Mouse (Mus musculus) heart, adult 2 months (tissue): ENCODE results near the gene Ticrr. TPM values are rescaled to one million over a fixed set of nuclear protein-coding genes. Genes with fewer than 3 reads are reported as not detected.

ENCODE experiments used
- DNase-seq, 2 experiments: peaks; one replicate each; pipeline ENCODE4 v3.0.0; 2021
- H3K27ac ChIP-seq: fragments of 200-600 bp; 2 replicates; pipeline ENCODE4 v1.8.1; 2022
- H3K27me3 ChIP-seq: fragments of 200-500 bp; 2 replicates; pipeline ENCODE4 v1.6.1; 2012; ENCODE audit warnings: mild to moderate bottlenecking, low read length, inconsistent platforms, mixed read lengths; ENCODE audit not compliant: control insufficient read depth, insufficient read depth
- H3K36me3 ChIP-seq: fragments of 200-500 bp; 2 replicates; pipeline ENCODE4 v1.6.1; 2012; ENCODE audit warnings: low read length, inconsistent platforms; ENCODE audit not compliant: control insufficient read depth, insufficient read depth
- H3K4me1 ChIP-seq: fragments of 200-500 bp; 2 replicates; pipeline ENCODE4 v1.6.1; 2011; ENCODE audit warnings: low read length; ENCODE audit not compliant: control insufficient read depth, insufficient read depth
- H3K4me3 ChIP-seq: fragments of 200-600 bp; 2 replicates; pipeline ENCODE4 v1.8.1; 2022
- H3K79me2 ChIP-seq: fragments of 200-500 bp; replicated peaks from 2 replicates; pipeline ENCODE4 v1.6.1; 2012; ENCODE audit warnings: mild to moderate bottlenecking, inconsistent platforms, low read length, moderate library complexity, mixed read lengths; ENCODE audit not compliant: control insufficient read depth, insufficient read depth
- H3K9ac ChIP-seq: fragments of 200-500 bp; 2 replicates; pipeline ENCODE4 v1.6.1; 2012; ENCODE audit warnings: low read depth, mild to moderate bottlenecking, control low read depth, inconsistent platforms, low read length, mixed read lengths
- CTCF ChIP-seq: fragments of 200-600 bp; IDR thresholded peaks from 2 replicates; pipeline ENCODE4 v1.8.1; 2022; ENCODE audit warnings: antibody characterized with exemption, mild to moderate bottlenecking, moderate library complexity
- EP300 ChIP-seq: fragments of 200-500 bp; IDR thresholded peaks from 2 replicates; pipeline ENCODE4 v1.6.1; 2011; ENCODE audit warnings: low read depth, low read length, control low read depth; ENCODE audit not compliant: insufficient read depth
- POLR2A ChIP-seq: fragments of 200-500 bp; IDR thresholded peaks from 2 replicates; pipeline ENCODE4 v1.6.1; 2011; ENCODE audit warnings: mild to moderate bottlenecking, low read depth, low read length, control low read depth; ENCODE audit not compliant: insufficient read depth
- WGBS: fragments of 180-500 bp; shearing (Covaris S2); methylation state at CpG from one replicate; pipeline ENCODE4 v1.1.7; 2018; 5-methylcytosine and 5-hydroxymethylcytosine counted together
- intact Hi-C: fragments of 180-260 bp; cut with DNase I; formaldehyde crosslinking; loops from one replicate; pipeline ENCODE4 v1.15.1; 2025
- polyA plus RNA-seq: library from polyadenylated mRNA; depleted of rRNA; stranded (reverse); fragments of >200 nt; gene quantifications from 2 replicates; pipeline ENCODE4 v1.2.3, GENCODE M21; 2012
- total RNA-seq, 2 experiments: library from RNA; stranded (reverse); gene quantifications; 2 replicates each; pipeline ENCODE4 v1.2.3; 2021

The Ticrr gene
- total and polyA plus RNA-seq, 3 experiments, result 0.03 to 0.09 TPM; not detected in 1

- intact Hi-C loops, result no loop called here
- no peak for TF ChIP-seq CTCF
- no peaks in the 10 kb centered on the region; the same call in 1 of the 2 replicates for H3K4me1 ChIP-seq
- WGBS, result 31% methylated on average over 8 of the region's 8 CpGs
- H3K4me3 ChIP-seq, result no peak overlapping the region
- H3K36me3 ChIP-seq, result no peaks in the 10 kb centered on the region
- DNase-seq, result peak; percentile 62 to 76
- H3K9ac ChIP-seq, result no peak overlapping the region
- no peaks in the 10 kb centered on the region for H3K27me3 ChIP-seq
- H3K27ac ChIP-seq, result no peak overlapping the region; the same call in 1 of the 2 replicates
- H3K79me2 ChIP-seq, result no peaks in the 10 kb centered on the region
Measured at GRCm38 (mm10) chr7:79734563-79734962, 74.6 kb downstream of the Ticrr start.

DNA sequence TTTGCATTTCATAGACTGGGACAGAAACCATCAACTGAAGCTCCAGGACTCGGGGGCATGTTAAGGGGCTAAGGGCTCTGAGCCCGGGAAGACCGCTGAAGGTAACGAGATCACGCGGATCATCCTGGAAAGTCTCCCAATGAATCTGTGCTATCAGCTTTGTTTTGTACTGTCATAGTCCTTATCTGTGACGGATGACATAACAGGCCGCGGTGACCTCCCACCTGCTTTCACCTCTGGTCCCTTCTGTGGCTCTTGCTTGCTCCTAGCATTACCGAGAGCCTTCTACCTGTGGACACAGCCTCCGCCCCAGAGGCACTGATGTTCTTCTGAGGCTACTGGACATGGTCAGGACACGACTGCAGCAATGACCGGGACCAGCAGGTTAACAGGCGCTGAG is 76.5 kb downstream of the Ticrr start:
- Histone ChIP-seq H3K9ac (no peak overlapping the region), H3K79me2 (no peaks in the 10 kb centered on the region), H3K36me3 (no peaks in the 10 kb centered on the region), H3K4me1 (no peaks in the 10 kb centered on the region; the same call in 1 of the 2 replicates), H3K27me3 (no peaks in the 10 kb centered on the region), H3K27ac (no peak overlapping the region), H3K4me3 (no peak overlapping the region)
- intact Hi-C loops, result no loop called here
- DNase-seq, result no peak
- no peak for TF ChIP-seq CTCF
- TF ChIP-seq EP300, result no peak
- TF ChIP-seq POLR2A, result no peak
- WGBS, result 86% methylated on average over 14 of the region's 14 CpGs

- TF ChIP-seq EP300 (no peak), CTCF (no peak)
- H3K4me1 ChIP-seq, result peaks cover 2% of the 10 kb centered on the region
- H3K27ac ChIP-seq, result no peak overlapping the region
- no peak overlapping the region for H3K4me3 ChIP-seq
- intact Hi-C loops, result no loop called here
- no peaks in the 10 kb centered on the region for H3K36me3 ChIP-seq
- DNase-seq, result no peak
- no peaks in the 10 kb centered on the region for H3K79me2 ChIP-seq
- no peaks in the 10 kb centered on the region for H3K27me3 ChIP-seq
- WGBS, result 92% methylated on average over 2 of the region's 2 CpGs
- no peak overlapping the region for H3K9ac ChIP-seq
Measured at GRCm38 (mm10) chr7:79738913-79739312, 78.9 kb downstream of the Ticrr start.

DNA sequence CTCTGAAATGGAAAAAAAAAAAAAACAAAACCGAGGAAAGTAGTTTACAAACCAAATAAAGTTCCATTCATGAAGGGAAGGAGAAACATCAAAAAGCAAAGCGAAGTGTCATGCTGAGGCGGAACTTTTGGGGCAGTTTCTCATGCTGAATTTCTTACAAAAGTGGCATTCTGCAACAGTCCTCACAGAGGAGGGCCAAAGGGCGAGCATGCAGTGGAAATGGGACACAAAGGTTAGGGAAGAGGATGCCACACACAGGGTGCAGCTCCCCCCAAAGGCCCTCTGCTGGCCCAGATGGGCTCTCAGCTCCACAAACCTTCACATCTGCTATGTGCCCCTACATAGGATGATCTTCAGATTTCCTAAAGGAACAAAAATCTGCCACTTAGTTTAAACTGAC is 80.3 kb downstream of the Ticrr start:
- H3K9ac ChIP-seq, result no peak overlapping the region
- WGBS, result 76% methylated on average over 4 of the region's 4 CpGs
- no peaks in the 10 kb centered on the region for H3K79me2 ChIP-seq
- H3K36me3 ChIP-seq, result no peaks in the 10 kb centered on the region
- intact Hi-C loops, result no loop called here
- H3K27me3 ChIP-seq, result no peaks in the 10 kb centered on the region
- H3K4me3 ChIP-seq, result no peak overlapping the region
- TF ChIP-seq EP300 (no peak), POLR2A (no peak), CTCF (no peak)
- H3K4me1 ChIP-seq, result peaks cover 2% of the 10 kb centered on the region; the same call in 1 of the 2 replicates
- DNase-seq, result no peak
- H3K27ac ChIP-seq, result no peak overlapping the region

- H3K27me3 ChIP-seq, result no peaks in the 10 kb centered on the region
- peak overlapping the region; percentile 73 for H3K4me3 ChIP-seq
- H3K36me3 ChIP-seq, result no peaks in the 10 kb centered on the region
- H3K27ac ChIP-seq, result no peak overlapping the region
- WGBS, result 20% methylated on average over 11 of the region's 11 CpGs
- intact Hi-C loops, result no loop called here
- TF ChIP-seq POLR2A, result no peak
- no peaks in the 10 kb centered on the region for H3K79me2 ChIP-seq
- no peak for DNase-seq
- peak overlapping the region; percentile 67; the same call in 1 of the 2 replicates for H3K9ac ChIP-seq
- peaks cover 2% of the 10 kb centered on the region; the same call in 1 of the 2 replicates for H3K4me1 ChIP-seq
Measured at GRCm38 (mm10) chr7:79742277-79742658, 82.3 kb downstream of the Ticrr start.

DNA sequence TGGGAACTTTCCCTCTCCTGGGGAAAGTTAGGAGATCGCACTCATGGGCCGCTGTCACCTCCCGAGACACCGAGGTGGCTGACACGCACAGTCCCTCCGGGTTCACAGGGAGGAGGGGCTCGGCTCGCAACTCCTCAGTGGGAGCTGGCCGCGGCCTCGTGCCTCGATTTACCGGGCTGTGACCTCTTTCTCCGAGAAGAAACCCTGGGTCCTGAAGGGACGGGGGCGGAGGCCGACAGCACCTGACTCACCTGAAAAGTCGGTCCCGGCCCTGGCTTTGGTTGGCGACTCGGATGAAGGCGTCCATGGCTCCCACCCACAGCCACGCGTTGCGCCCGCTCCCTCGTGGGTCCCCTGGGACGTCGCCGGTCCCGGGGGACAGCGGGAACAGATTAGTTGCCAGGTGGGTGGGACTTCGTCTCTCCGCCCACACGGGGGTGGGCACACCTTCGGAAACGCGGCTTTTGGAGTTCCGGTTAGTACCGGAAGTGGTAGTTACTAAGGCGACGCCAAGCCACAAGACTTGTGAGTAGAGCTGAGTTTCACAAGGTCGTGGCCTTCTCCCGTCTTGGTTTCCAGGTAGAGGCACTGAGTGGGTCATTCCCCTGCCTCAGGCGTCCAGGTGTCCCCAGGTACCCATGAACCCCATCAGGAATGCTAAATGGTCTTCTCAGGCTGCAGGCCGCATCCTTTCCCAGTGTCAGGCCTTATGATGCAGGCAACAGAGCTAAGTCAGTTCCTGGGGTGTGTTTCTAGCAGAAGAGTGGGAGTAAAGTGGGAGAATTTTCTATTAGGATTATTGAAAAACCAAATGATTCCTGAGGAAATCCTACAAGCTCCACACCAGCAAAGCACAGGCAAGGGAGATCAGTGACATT is 82.9 kb downstream of the Ticrr start, which contains the start of the genes Pex11a and Wdr93:
Pex11a (minus strand) TSS at position 473 of the 878 bp plus-strand sequence.
Wdr93 (plus strand) TSS at position 505 of the 878 bp plus-strand sequence.
- no peaks in the 10 kb centered on the region for H3K36me3 ChIP-seq
- peak; percentile 74 to 83 for DNase-seq
- peaks cover 2% of the 10 kb centered on the region; the same call in 1 of the 2 replicates for H3K4me1 ChIP-seq
- whole genome bisulfite sequencing, result 3% methylated on average over 46 of the region's 46 CpGs
- intact Hi-C loops, result no loop called here
- no peaks in the 10 kb centered on the region for H3K27me3 ChIP-seq
- peak within 1 kb of the TSS; percentile 67 for H3K9ac ChIP-seq
- 0 out of 2 replicates have a peak, but pooled peaks have one; percentile 17 for TF ChIP-seq POLR2A
- no peak for TF ChIP-seq CTCF
- no peaks in the 10 kb centered on the region for H3K79me2 ChIP-seq
- H3K4me3 ChIP-seq, result peak within 1 kb of the TSS; percentile 73
- H3K27ac ChIP-seq, result peak within 1 kb of the TSS; percentile 65
